Mouse (Mus musculus) ES-E14 (cell line): ENCODE data around the gene Rap2a.

Experiments
- CHD2 ChIP-seq: IDR thresholded peaks from 2 replicates; pipeline ENCODE4 v1.6.1; 2014; ENCODE audit warnings: mild to moderate bottlenecking, low read depth, low read length, inconsistent platforms
- HCFC1 ChIP-seq: IDR thresholded peaks from 2 replicates; pipeline ENCODE4 v1.6.1; 2012; ENCODE audit warnings: low read length, inconsistent platforms, borderline replicate concordance; ENCODE audit not compliant: insufficient read depth
- MAFK ChIP-seq: IDR thresholded peaks from 2 replicates; pipeline ENCODE4 v1.6.1; 2014; ENCODE audit warnings: mild to moderate bottlenecking, low read depth, low read length, inconsistent platforms; ENCODE audit not compliant: insufficient read depth
- ZC3H11A ChIP-seq: IDR thresholded peaks from 2 replicates; pipeline ENCODE4 v1.6.1; 2012; ENCODE audit warnings: low read depth, mild to moderate bottlenecking, inconsistent platforms, low read length, borderline replicate concordance
- ZNF384 ChIP-seq: IDR thresholded peaks from 2 replicates; pipeline ENCODE4 v1.6.1; 2012; ENCODE audit warnings: low read depth, low read length, inconsistent platforms

GRCm38 (mm10) chr14:120484561-120484960 lies 6.3 kb downstream of the Rap2a start:
- no peak for TF ChIP-seq CHD2
- no peak for TF ChIP-seq MAFK
- TF ChIP-seq ZNF384 = no peak
- TF ChIP-seq ZC3H11A = no peak
- no peak for TF ChIP-seq HCFC1
